Mouse (Mus musculus): ENCODE measurements at regions not wholly inside any gene's neighbourhood (a gene's known extent, or its start where the extent isn't known, plus 50 kb on each side); places are given as distances from the start of the nearest gene placed in this dataset.

DNA sequence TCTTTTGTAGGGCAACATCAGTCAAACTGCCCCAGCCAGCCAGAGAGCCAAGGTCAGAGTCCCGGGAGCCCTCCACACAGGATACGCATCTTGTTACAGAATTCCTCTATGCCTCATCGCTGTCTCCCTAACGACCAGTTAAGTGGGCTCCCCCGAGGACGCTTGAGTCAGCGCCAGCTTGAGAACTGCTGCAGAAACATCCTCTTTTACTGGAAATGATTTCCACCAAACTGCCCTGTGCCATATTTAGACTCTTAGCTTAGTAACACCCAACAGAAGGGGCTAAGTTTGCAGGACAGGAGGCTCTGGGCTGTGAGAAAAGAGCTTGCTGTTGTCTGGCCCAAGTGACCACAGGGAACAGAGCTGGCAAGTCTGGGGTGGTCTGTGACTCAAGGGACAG, 357.0 kb downstream of the Setd4 start:
- Histone ChIP-seq H3K9ac (replicated peaks; ENCODE audit: low read length, poor library complexity, severe bottlenecking) (no peak overlapping the region), H3K4me3 (ENCODE audit: low read depth, low read length) (no peak overlapping the region), H3K4me1 (ENCODE audit: insufficient read depth, low read length) (no peaks in the 10 kb centered on the region), H3K9me3 (ENCODE audit: low read length) (no peaks in the 10 kb centered on the region), H3K36me3 (ENCODE audit: insufficient read depth, low read length) (no peaks in the 10 kb centered on the region), H3K27ac (ENCODE audit: low read depth, low read length) (no peak overlapping the region), H3K27me3 (ENCODE audit: insufficient read depth, low read length) (no peaks in the 10 kb centered on the region), H3K4me2 (ENCODE audit: low read depth, low read length, poor library complexity, severe bottlenecking) (no peak overlapping the region)
- 16% methylated on average over 7 of the region's 7 CpGs for WGBS
- DNase-seq (ENCODE audit: low spot score) (peak; percentile 83), ATAC-seq (ENCODE audit: low FRiP score) (no peak)
- no peak for TF ChIP-seq CTCF (IDR thresholded peaks at IDR 0.05)

DNA sequence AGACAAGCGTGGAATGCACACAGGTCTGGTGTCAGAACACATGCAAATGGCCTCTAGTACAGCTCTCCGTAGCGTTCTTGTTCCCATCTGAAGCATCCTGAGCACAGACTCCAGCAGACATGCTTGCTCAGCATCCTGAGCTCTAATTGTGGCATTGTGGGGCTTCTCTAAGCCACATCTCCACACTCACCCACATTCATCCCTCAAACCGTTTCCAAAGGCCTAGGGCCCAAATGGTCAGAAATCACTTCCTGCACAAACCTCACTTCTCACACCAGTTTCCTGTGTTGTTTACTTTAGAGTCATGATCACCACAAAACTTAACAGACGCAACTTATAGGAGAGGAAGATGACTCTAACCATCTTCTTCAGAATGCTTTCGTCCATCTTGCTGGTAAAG, 358.1 kb downstream of the Setd4 start:
- Histone ChIP-seq H3K4me2 (ENCODE audit: low read depth, low read length, poor library complexity, severe bottlenecking) (no peak overlapping the region), H3K4me3 (ENCODE audit: low read depth, low read length) (no peak overlapping the region), H3K9ac (replicated peaks; ENCODE audit: low read length, poor library complexity, severe bottlenecking) (no peak overlapping the region), H3K27me3 (ENCODE audit: insufficient read depth, low read length) (no peaks in the 10 kb centered on the region), H3K27ac (ENCODE audit: low read depth, low read length) (no peak overlapping the region), H3K36me3 (ENCODE audit: insufficient read depth, low read length) (no peaks in the 10 kb centered on the region), H3K9me3 (ENCODE audit: low read length) (no peaks in the 10 kb centered on the region), H3K4me1 (ENCODE audit: insufficient read depth, low read length) (no peaks in the 10 kb centered on the region)
- TF ChIP-seq CTCF (IDR thresholded peaks at IDR 0.05): no peak
- DNase-seq (ENCODE audit: low spot score) (no peak), ATAC-seq (ENCODE audit: low FRiP score) (no peak)
- WGBS: 89% methylated on average over 6 of the region's 6 CpGs

DNA sequence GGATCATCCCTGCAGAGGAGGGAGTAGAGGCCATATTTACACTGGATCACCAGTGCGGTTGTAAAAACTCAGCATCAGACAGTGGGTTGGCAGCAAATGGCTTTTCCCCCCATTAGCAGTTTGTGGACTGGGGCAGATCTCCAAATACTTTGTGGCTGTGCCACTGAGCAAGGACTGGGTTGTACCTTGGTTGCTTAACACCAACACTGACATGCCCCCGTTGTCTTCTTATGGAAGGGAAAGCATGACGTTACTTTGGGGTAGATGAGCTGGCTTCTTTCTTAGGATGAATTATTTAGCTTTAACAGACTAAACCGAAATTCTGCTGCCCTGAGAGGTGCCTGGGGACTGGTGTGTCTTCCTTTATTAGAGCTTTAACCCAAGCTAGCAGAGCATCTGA, 365.0 kb downstream of the Setd4 start:
- TF ChIP-seq CTCF (IDR thresholded peaks at IDR 0.05): no peak
- ATAC-seq (ENCODE audit: low FRiP score) (no peak), DNase-seq (ENCODE audit: low spot score) (no peak)
- Histone ChIP-seq H3K4me1 (ENCODE audit: insufficient read depth, low read length) (no peaks in the 10 kb centered on the region), H3K9me3 (ENCODE audit: low read length) (no peaks in the 10 kb centered on the region), H3K4me2 (ENCODE audit: low read depth, low read length, poor library complexity, severe bottlenecking) (no peak overlapping the region), H3K27ac (ENCODE audit: low read depth, low read length) (no peak overlapping the region), H3K27me3 (ENCODE audit: insufficient read depth, low read length) (no peaks in the 10 kb centered on the region), H3K4me3 (ENCODE audit: low read depth, low read length) (no peak overlapping the region), H3K9ac (replicated peaks; ENCODE audit: low read length, poor library complexity, severe bottlenecking) (no peak overlapping the region), H3K36me3 (ENCODE audit: insufficient read depth, low read length) (no peaks in the 10 kb centered on the region)
- WGBS: 84% methylated on average over 4 of the region's 4 CpGs

DNA sequence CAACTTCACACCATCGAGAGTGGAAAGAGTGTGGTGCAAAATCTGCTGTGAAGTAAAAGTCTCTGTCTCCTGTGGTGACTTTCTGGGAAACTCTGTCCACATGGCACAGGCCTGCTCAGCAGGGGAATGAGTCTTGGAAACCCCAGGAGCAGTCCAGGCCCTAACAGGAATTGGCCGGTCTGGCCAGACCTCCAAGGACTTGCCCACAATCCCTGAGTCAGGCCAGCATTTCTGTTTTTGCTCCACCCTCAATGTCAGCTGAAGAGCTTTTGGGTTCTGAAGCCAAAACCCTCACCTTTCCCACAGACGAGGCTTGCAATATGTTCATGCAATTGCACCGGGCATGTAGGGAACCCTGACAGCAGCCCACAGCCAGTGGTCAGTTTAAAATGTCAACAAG, 365.5 kb downstream of the Setd4 start:
- H3K27ac ChIP-seq (ENCODE audit: low read depth, low read length): no peak overlapping the region
- H3K4me3 ChIP-seq (ENCODE audit: low read depth, low read length): no peak overlapping the region
- no peak overlapping the region for H3K4me2 ChIP-seq (ENCODE audit: low read depth, low read length, poor library complexity, severe bottlenecking)
- no peaks in the 10 kb centered on the region for H3K9me3 ChIP-seq (ENCODE audit: low read length)
- WGBS: 90% methylated on average over 4 of the region's 4 CpGs
- ATAC-seq (ENCODE audit: low FRiP score) (no peak), DNase-seq (ENCODE audit: low spot score) (no peak)
- no peaks in the 10 kb centered on the region for H3K27me3 ChIP-seq (ENCODE audit: insufficient read depth, low read length)
- H3K9ac ChIP-seq (replicated peaks; ENCODE audit: low read length, poor library complexity, severe bottlenecking): no peak overlapping the region
- H3K4me1 ChIP-seq (ENCODE audit: insufficient read depth, low read length): no peaks in the 10 kb centered on the region
- no peak for TF ChIP-seq CTCF (IDR thresholded peaks at IDR 0.05)
- H3K36me3 ChIP-seq (ENCODE audit: insufficient read depth, low read length): no peaks in the 10 kb centered on the region

DNA sequence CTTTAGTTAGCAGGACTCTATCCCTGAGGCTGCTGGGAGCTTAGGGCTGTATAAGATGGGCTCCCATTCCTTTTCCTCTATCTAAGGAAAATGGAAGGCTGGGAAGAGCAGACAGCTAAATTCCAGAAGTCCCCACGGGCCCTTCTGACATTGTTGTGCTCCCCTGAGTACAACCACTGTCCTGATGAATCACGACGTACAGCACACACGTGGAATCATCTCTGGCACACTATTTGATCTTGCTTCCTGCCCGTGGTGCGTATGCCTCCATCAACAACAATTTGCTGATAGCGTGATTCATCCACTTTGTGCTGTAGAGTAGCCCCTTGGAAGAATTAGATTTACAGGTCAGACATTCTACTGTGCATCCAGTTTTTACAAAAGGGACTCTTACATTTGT, 378.2 kb downstream of the Setd4 start:
- no peaks in the 10 kb centered on the region for H3K36me3 ChIP-seq (ENCODE audit: insufficient read depth, low read length)
- H3K27me3 ChIP-seq (ENCODE audit: insufficient read depth, low read length): no peaks in the 10 kb centered on the region
- H3K4me3 ChIP-seq (ENCODE audit: low read depth, low read length): no peak overlapping the region
- no peaks in the 10 kb centered on the region for H3K4me1 ChIP-seq (ENCODE audit: insufficient read depth, low read length)
- H3K4me2 ChIP-seq (ENCODE audit: low read depth, low read length, poor library complexity, severe bottlenecking): no peak overlapping the region
- H3K9ac ChIP-seq (replicated peaks; ENCODE audit: low read length, poor library complexity, severe bottlenecking): no peak overlapping the region
- H3K27ac ChIP-seq (ENCODE audit: low read depth, low read length): no peak overlapping the region
- H3K9me3 ChIP-seq (ENCODE audit: low read length): no peaks in the 10 kb centered on the region
- ATAC-seq (ENCODE audit: low FRiP score) (no peak), DNase-seq (ENCODE audit: low spot score) (no peak)
- 80% methylated on average over 7 of the region's 7 CpGs for WGBS
- TF ChIP-seq CTCF (IDR thresholded peaks at IDR 0.05): no peak

DNA sequence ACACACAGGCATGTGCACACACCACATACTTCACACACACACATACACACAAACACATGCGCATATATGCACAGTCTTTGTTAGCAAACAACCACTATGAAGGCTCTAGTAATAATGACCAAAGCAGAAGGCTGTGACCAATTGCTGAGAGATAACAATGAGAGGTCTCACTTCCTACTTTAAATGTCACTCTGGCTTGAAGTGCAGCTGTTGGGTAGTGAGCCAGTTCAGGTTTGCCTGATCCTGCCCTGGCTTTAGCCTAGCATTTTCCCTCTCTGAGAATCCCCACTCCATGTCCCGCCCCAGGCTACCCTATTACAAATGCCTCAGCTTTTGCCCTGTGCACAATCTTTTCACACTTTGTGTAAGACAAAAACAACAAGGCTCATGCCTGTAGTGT, 378.7 kb downstream of the Setd4 start:
- 94% methylated on average over 2 of the region's 2 CpGs for WGBS

DNA sequence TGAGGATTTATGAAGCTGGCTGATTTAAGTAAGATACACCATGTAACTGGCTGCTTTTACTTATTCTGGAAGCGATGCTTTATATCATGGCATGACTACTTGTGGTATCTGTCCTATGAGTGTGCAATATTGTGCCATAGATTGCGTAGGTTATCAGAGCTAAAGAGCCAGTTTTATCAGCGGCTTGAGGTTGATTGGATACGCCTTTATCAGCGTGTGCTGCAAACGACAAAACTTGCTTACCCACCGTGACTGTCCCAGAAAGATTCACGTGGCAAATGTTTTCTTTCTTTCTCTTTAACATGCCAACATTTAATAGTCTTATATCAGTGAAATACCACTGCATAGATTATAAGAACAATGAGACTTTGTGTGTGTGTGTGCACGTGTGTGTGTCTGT, 384.1 kb downstream of the Setd4 start:
- no peaks in the 10 kb centered on the region for H3K4me1 ChIP-seq (ENCODE audit: insufficient read depth, low read length)
- 81% methylated on average over 9 of the region's 9 CpGs for WGBS
- DNase-seq (ENCODE audit: low spot score): no peak
- H3K27me3 ChIP-seq (ENCODE audit: insufficient read depth, low read length): no peaks in the 10 kb centered on the region
- TF ChIP-seq CTCF (IDR thresholded peaks at IDR 0.05): no peak
- ATAC-seq (ENCODE audit: low FRiP score): no peak
- H3K36me3 ChIP-seq (ENCODE audit: insufficient read depth, low read length): no peaks in the 10 kb centered on the region
- no peak overlapping the region for H3K4me2 ChIP-seq (ENCODE audit: low read depth, low read length, poor library complexity, severe bottlenecking)
- H3K9ac ChIP-seq (replicated peaks; ENCODE audit: low read length, poor library complexity, severe bottlenecking): no peak overlapping the region
- H3K9me3 ChIP-seq (ENCODE audit: low read length): no peaks in the 10 kb centered on the region
- H3K4me3 ChIP-seq (ENCODE audit: low read depth, low read length): no peak overlapping the region
- H3K27ac ChIP-seq (ENCODE audit: low read depth, low read length): no peak overlapping the region

More for the DNA sequence above, 378.7 kb downstream of the Setd4 start:
- no peaks in the 10 kb centered on the region for H3K36me3 ChIP-seq (ENCODE audit: insufficient read depth, low read length)
- H3K4me1 ChIP-seq (ENCODE audit: insufficient read depth, low read length): no peaks in the 10 kb centered on the region
- no peaks in the 10 kb centered on the region for H3K27me3 ChIP-seq (ENCODE audit: insufficient read depth, low read length)
- no peak overlapping the region for H3K27ac ChIP-seq (ENCODE audit: low read depth, low read length)
- TF ChIP-seq CTCF (IDR thresholded peaks at IDR 0.05): no peak
- H3K9me3 ChIP-seq (ENCODE audit: low read length): no peaks in the 10 kb centered on the region
- H3K9ac ChIP-seq (replicated peaks; ENCODE audit: low read length, poor library complexity, severe bottlenecking): no peak overlapping the region
- DNase-seq (ENCODE audit: low spot score) (no peak), ATAC-seq (ENCODE audit: low FRiP score) (no peak)
- no peak overlapping the region for H3K4me3 ChIP-seq (ENCODE audit: low read depth, low read length)
- no peak overlapping the region for H3K4me2 ChIP-seq (ENCODE audit: low read depth, low read length, poor library complexity, severe bottlenecking)
